Mouse (Mus musculus): Measurements from ENCODE around the gene Tmem201. TPM values are rescaled to one million over a fixed set of nuclear protein-coding genes. Genes with fewer than 3 reads are reported as not detected.

The Tmem201 gene
- polyA plus RNA-seq (2014; fragmentation: Nextera tagmentation; extraction: Ambion mirVana) = 20.7 and 23.3 TPM in 2 replicates

- Histone ChIP-seq H3K4me1 (ENCODE audit: control insufficient read depth, insufficient read depth, low read length) (peaks cover 30% of the 10 kb centered on the region), H3K4me3 (ENCODE audit: low read depth, low read length) (peak within 1 kb of the TSS; percentile 72), H3K9ac (ENCODE audit: low read depth, low read length) (peak within 1 kb of the TSS; percentile 77), H3K9me3 (ENCODE audit: control insufficient read depth, low read length) (no peaks in the 10 kb centered on the region), H3K4me2 (ENCODE audit: low read depth, low read length) (peak within 1 kb of the TSS; percentile 87), H3K36me3 (ENCODE audit: control insufficient read depth, insufficient read depth, low read length) (peaks cover 7% of the 10 kb centered on the region; the same call in 1 of the 2 replicates), H3K27ac (replicated peaks; ENCODE audit: low read depth, low read length) (peak within 1 kb of the TSS; percentile 59), H3K27me3 (replicated peaks; ENCODE audit: control insufficient read depth, insufficient read depth, low read length) (no peaks in the 10 kb centered on the region)
- DNase-seq (ENCODE audit: low spot score) (peak; percentile 96), ATAC-seq (ENCODE audit: low read depth) (peak; percentile 90)
- under 1% methylated on average over 48 of the region's 97 CpGs for WGBS
Measured at GRCm38 (mm10) chr4:149737383-149738324, at the start of gene Tmem201. TSS of gene Tmem201 (minus strand) at chr4:149738044.

GRCm38 (mm10) chr4:149784901-149785300 is 47.1 kb upstream of the Tmem201 start:
- Histone ChIP-seq H3K4me2 (ENCODE audit: low read depth, low read length) (no peak overlapping the region), H3K27ac (replicated peaks; ENCODE audit: low read depth, low read length) (no peak overlapping the region), H3K27me3 (replicated peaks; ENCODE audit: control insufficient read depth, insufficient read depth, low read length) (no peaks in the 10 kb centered on the region), H3K4me1 (ENCODE audit: control insufficient read depth, insufficient read depth, low read length) (no peaks in the 10 kb centered on the region), H3K9ac (ENCODE audit: low read depth, low read length) (no peak overlapping the region), H3K9me3 (ENCODE audit: control insufficient read depth, low read length) (no peaks in the 10 kb centered on the region), H3K36me3 (ENCODE audit: control insufficient read depth, insufficient read depth, low read length) (no peaks in the 10 kb centered on the region), H3K4me3 (ENCODE audit: low read depth, low read length) (no peak overlapping the region)
- no peak for ATAC-seq (ENCODE audit: low read depth)
- 83% methylated on average over 5 of the region's 5 CpGs for WGBS
- DNase-seq (ENCODE audit: low spot score) = no peak

GRCm38 (mm10) chr4:149784371-149784770 is 46.5 kb upstream of the Tmem201 start:
- 87% methylated on average over 9 of the region's 9 CpGs for WGBS
- Histone ChIP-seq H3K4me1 (ENCODE audit: control insufficient read depth, insufficient read depth, low read length) (no peaks in the 10 kb centered on the region), H3K4me3 (ENCODE audit: low read depth, low read length) (no peak overlapping the region), H3K9me3 (ENCODE audit: control insufficient read depth, low read length) (no peaks in the 10 kb centered on the region), H3K27me3 (replicated peaks; ENCODE audit: control insufficient read depth, insufficient read depth, low read length) (no peaks in the 10 kb centered on the region), H3K27ac (replicated peaks; ENCODE audit: low read depth, low read length) (no peak overlapping the region), H3K36me3 (ENCODE audit: control insufficient read depth, insufficient read depth, low read length) (no peaks in the 10 kb centered on the region), H3K4me2 (ENCODE audit: low read depth, low read length) (no peak overlapping the region), H3K9ac (ENCODE audit: low read depth, low read length) (no peak overlapping the region)
- ATAC-seq (ENCODE audit: low read depth) (no peak), DNase-seq (ENCODE audit: low spot score) (no peak)

GRCm38 (mm10) chr4:149782975-149783374 is 45.1 kb upstream of the Tmem201 start:
- 46% methylated on average over 8 of the region's 8 CpGs for WGBS
- Histone ChIP-seq H3K27ac (replicated peaks; ENCODE audit: low read depth, low read length) (peak overlapping the region; percentile 52), H3K9ac (ENCODE audit: low read depth, low read length) (no peak overlapping the region), H3K9me3 (ENCODE audit: control insufficient read depth, low read length) (no peaks in the 10 kb centered on the region), H3K36me3 (ENCODE audit: control insufficient read depth, insufficient read depth, low read length) (no peaks in the 10 kb centered on the region), H3K4me1 (ENCODE audit: control insufficient read depth, insufficient read depth, low read length) (no peaks in the 10 kb centered on the region), H3K4me2 (ENCODE audit: low read depth, low read length) (no peak overlapping the region), H3K27me3 (replicated peaks; ENCODE audit: control insufficient read depth, insufficient read depth, low read length) (no peaks in the 10 kb centered on the region), H3K4me3 (ENCODE audit: low read depth, low read length) (no peak overlapping the region)
- DNase-seq (ENCODE audit: low spot score) (peak; percentile 40), ATAC-seq (ENCODE audit: low read depth) (no peak)

GRCm38 (mm10) chr4:149780565-149781356 is 42.9 kb upstream of the Tmem201 start:
- H3K4me2 ChIP-seq (ENCODE audit: low read depth, low read length) = no peak overlapping the region
- no peak overlapping the region for H3K4me3 ChIP-seq (ENCODE audit: low read depth, low read length)

GRCm38 (mm10) chr4:149779966-149780365 is 42.1 kb upstream of the Tmem201 start:
- Histone ChIP-seq H3K27ac (replicated peaks; ENCODE audit: low read depth, low read length) (no peak overlapping the region), H3K27me3 (replicated peaks; ENCODE audit: control insufficient read depth, insufficient read depth, low read length) (no peaks in the 10 kb centered on the region), H3K9ac (ENCODE audit: low read depth, low read length) (no peak overlapping the region), H3K4me3 (ENCODE audit: low read depth, low read length) (no peak overlapping the region), H3K4me1 (ENCODE audit: control insufficient read depth, insufficient read depth, low read length) (no peaks in the 10 kb centered on the region), H3K36me3 (ENCODE audit: control insufficient read depth, insufficient read depth, low read length) (no peaks in the 10 kb centered on the region), H3K9me3 (ENCODE audit: control insufficient read depth, low read length) (no peaks in the 10 kb centered on the region), H3K4me2 (ENCODE audit: low read depth, low read length) (no peak overlapping the region)
- DNase-seq (ENCODE audit: low spot score) (no peak), ATAC-seq (ENCODE audit: low read depth) (no peak)
- WGBS = 78% methylated on average over 9 of the region's 9 CpGs

More at GRCm38 (mm10) chr4:149780565-149781356, 42.9 kb upstream of the Tmem201 start:
- no peaks in the 10 kb centered on the region for H3K9me3 ChIP-seq (ENCODE audit: control insufficient read depth, low read length)
- no peak overlapping the region for H3K9ac ChIP-seq (ENCODE audit: low read depth, low read length)
- no peak for ATAC-seq (ENCODE audit: low read depth)
- no peaks in the 10 kb centered on the region for H3K27me3 ChIP-seq (replicated peaks; ENCODE audit: control insufficient read depth, insufficient read depth, low read length)
- no peak overlapping the region for H3K27ac ChIP-seq (replicated peaks; ENCODE audit: low read depth, low read length)
- WGBS = 63% methylated on average over 13 of the region's 13 CpGs
- H3K4me1 ChIP-seq (ENCODE audit: control insufficient read depth, insufficient read depth, low read length) = no peaks in the 10 kb centered on the region
- no peaks in the 10 kb centered on the region for H3K36me3 ChIP-seq (ENCODE audit: control insufficient read depth, insufficient read depth, low read length)
- DNase-seq (ENCODE audit: low spot score) = peak; percentile 65

GRCm38 (mm10) chr4:149777126-149777525 is 39.3 kb upstream of the Tmem201 start:
- Histone ChIP-seq H3K4me2 (ENCODE audit: low read depth, low read length) (no peak overlapping the region), H3K27me3 (replicated peaks; ENCODE audit: control insufficient read depth, insufficient read depth, low read length) (no peaks in the 10 kb centered on the region), H3K27ac (replicated peaks; ENCODE audit: low read depth, low read length) (no peak overlapping the region), H3K9ac (ENCODE audit: low read depth, low read length) (no peak overlapping the region), H3K9me3 (ENCODE audit: control insufficient read depth, low read length) (no peaks in the 10 kb centered on the region), H3K4me3 (ENCODE audit: low read depth, low read length) (no peak overlapping the region), H3K4me1 (ENCODE audit: control insufficient read depth, insufficient read depth, low read length) (peaks cover 5% of the 10 kb centered on the region), H3K36me3 (ENCODE audit: control insufficient read depth, insufficient read depth, low read length) (no peaks in the 10 kb centered on the region)
- 84% methylated on average over 9 of the region's 9 CpGs for WGBS
- ATAC-seq (ENCODE audit: low read depth) (no peak), DNase-seq (ENCODE audit: low spot score) (no peak)

GRCm38 (mm10) chr4:149775760-149776362 is 38.0 kb upstream of the Tmem201 start:
- Histone ChIP-seq H3K9me3 (ENCODE audit: control insufficient read depth, low read length) (no peaks in the 10 kb centered on the region), H3K4me3 (ENCODE audit: low read depth, low read length) (no peak overlapping the region), H3K36me3 (ENCODE audit: control insufficient read depth, insufficient read depth, low read length) (no peaks in the 10 kb centered on the region), H3K27ac (replicated peaks; ENCODE audit: low read depth, low read length) (no peak overlapping the region), H3K9ac (ENCODE audit: low read depth, low read length) (no peak overlapping the region), H3K4me1 (ENCODE audit: control insufficient read depth, insufficient read depth, low read length) (peaks cover 5% of the 10 kb centered on the region), H3K4me2 (ENCODE audit: low read depth, low read length) (no peak overlapping the region), H3K27me3 (replicated peaks; ENCODE audit: control insufficient read depth, insufficient read depth, low read length) (no peaks in the 10 kb centered on the region)
- no peak for ATAC-seq (ENCODE audit: low read depth)
- DNase-seq (ENCODE audit: low spot score) = peak; percentile 57
- 20% methylated on average over 8 of the region's 8 CpGs for WGBS
